Mouse (Mus musculus): ENCODE data around the gene Slc25a3.

Slc25a3 gene

GRCm38 (mm10) chr10:91123828-91124822 is at the start of gene Slc25a3:
Slc25a3 (minus strand) TSS chr10:91124059.
- DNase-seq (ENCODE audit: low spot score), result peak; percentile 98

- DNase-seq (ENCODE audit: low spot score), result no peak
Observed at GRCm38 (mm10) chr10:91172329-91173100, 48.7 kb upstream of the Slc25a3 start.

- peak; percentile 91 for DNase-seq (ENCODE audit: low spot score)
Observed at GRCm38 (mm10) chr10:91171455-91172328, 47.8 kb upstream of the Slc25a3 start.

GRCm38 (mm10) chr10:91171041-91171440 is 47.2 kb upstream of the Slc25a3 start:
- DNase-seq (ENCODE audit: low spot score), result peak; percentile 7

- DNase-seq (ENCODE audit: low spot score), result peak; percentile 70
Observed at GRCm38 (mm10) chr10:91170143-91170941, 46.5 kb upstream of the Slc25a3 start.

DNA sequence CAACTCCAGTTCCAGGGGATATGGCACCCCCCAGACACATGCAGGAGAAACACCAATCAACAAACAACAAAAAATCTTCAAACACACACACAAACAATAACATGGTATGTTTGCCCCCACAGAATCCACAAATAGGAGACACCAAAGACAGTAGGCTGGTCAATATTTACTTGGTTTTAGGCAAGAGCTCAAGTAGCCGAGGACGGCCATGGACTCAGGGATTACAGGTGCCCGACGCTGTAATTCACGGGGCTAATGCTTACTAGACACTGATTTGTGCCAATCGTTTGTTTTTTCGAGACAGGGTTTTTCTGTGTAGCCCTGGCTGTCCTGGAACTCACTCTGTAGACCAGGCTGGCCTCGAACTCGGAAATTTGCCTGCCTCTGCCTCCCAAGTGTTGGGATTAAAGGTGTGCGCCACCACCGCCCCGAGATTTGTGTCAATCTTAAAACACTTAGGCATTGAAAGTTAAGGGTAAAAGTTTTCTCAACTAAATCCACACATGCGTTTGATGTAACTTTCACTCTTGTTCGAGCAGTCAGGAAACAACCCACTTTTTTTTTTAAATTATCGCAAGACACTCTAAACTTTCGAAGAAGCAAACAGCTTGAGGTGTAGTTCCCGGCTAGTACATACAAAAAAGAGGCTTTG is 45.7 kb upstream of the Slc25a3 start:
- DNase-seq (ENCODE audit: low spot score), result no peak

DNA sequence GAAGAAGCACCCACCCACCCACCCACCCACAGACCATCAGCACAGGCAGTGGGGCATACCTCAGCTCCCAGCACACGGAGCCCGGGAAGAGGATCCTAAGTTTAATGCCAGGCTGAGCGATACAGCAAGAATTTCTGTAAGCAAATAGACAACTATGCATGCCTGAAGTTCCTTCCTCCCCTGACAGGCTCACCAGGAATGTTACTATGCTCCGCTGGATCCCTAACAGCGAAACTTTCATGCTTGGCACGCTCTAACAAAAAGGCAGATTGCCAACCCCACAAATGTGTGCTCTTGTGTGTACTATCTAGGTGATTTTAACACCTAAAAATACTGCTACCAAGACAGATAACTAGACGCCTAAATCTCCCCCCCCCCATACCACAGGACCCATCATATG is 43.5 kb upstream of the Slc25a3 start:
- DNase-seq (ENCODE audit: low spot score), result no peak

- DNase-seq (ENCODE audit: low spot score), result no peak
Observed at GRCm38 (mm10) chr10:91166890-91167289, 43.0 kb upstream of the Slc25a3 start.

- DNase-seq (ENCODE audit: low spot score), result no peak
Observed at GRCm38 (mm10) chr10:91165850-91166249, 42.0 kb upstream of the Slc25a3 start.

DNA sequence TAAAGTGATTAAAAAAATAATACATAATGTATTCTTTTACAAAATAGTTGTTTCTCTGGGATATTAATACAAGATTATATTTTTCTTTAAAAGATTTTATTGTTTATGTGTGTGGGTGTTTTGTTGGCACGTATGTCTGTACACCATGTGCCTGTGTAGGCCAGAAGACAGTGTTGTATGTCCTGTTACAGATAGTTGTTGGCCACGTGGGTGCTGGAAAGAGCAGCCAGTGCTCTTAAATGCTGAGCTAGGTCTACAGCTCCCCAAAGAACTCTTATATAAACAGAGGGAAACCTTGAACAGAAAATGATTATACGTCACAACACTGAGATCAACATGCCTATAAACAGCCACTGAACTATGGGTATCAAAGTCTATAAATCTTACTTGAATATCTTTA is 40.6 kb upstream of the Slc25a3 start:
- no peak for DNase-seq (ENCODE audit: low spot score)

- no peak for DNase-seq (ENCODE audit: low spot score)
Observed at GRCm38 (mm10) chr10:91162511-91163163, 38.8 kb upstream of the Slc25a3 start.

DNA sequence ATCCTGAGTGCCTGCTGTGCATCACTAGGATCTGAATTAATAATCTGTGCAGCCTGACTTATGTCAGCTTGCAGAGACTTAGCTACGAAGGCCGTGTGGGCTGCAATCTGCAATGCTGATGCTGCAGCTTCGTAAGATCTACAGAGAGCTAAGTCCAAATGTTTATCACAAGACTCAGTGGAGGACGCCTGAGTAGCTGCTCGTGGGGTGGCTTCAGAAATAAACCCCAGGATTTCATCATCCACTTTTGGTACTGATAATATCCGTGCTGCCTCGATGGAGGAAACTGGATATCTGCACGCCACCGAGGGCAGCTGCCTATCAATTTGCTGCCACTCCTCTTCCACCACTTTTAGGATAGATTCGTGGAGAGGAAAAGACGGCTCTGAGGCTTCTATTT is 38.2 kb upstream of the Slc25a3 start:
- no peak for DNase-seq (ENCODE audit: low spot score)

DNA sequence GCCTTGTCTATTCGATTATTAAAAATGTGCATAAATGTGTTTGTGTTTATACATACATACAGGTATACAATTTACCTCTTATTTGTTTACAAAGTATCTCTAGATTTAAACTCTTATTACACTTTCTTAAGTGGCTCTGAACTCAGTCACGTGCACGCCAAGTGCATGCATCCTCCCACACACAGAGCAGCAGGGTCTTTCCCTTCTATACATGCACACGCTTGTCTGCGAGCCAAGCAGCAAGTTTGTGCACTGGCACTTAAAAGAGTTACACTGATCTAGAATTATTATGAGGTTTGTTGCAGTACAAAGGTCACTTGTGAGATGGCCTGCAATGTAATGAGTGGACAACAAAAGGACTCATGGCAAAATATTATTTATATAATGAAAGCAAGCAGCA is 37.1 kb upstream of the Slc25a3 start:
- no peak for DNase-seq (ENCODE audit: low spot score)

- no peak for DNase-seq (ENCODE audit: low spot score)
Observed at GRCm38 (mm10) chr10:91158442-91158841, 34.6 kb upstream of the Slc25a3 start.

DNA sequence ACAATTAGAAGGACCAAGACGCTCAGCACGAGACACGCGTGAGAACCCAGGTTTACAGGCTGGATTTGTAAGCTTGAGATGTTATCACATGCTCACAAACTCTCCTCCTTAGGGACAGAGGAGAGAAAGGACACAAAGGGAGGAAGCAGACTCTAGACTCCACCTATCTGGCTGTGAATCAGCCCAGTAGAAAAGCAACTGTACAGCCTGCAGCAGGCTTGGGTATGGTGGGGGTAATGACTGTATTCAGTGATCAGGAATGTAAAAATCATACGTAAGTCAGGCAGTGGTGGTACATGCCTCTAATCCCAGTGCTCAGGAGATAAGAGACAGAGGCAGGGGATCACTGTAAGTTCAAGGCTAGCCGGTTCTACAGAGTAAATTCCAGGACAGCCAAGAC is 32.5 kb upstream of the Slc25a3 start:
- DNase-seq (ENCODE audit: low spot score), result no peak

GRCm38 (mm10) chr10:91153894-91154503 is 30.1 kb upstream of the Slc25a3 start:
- no peak for DNase-seq (ENCODE audit: low spot score)

DNA sequence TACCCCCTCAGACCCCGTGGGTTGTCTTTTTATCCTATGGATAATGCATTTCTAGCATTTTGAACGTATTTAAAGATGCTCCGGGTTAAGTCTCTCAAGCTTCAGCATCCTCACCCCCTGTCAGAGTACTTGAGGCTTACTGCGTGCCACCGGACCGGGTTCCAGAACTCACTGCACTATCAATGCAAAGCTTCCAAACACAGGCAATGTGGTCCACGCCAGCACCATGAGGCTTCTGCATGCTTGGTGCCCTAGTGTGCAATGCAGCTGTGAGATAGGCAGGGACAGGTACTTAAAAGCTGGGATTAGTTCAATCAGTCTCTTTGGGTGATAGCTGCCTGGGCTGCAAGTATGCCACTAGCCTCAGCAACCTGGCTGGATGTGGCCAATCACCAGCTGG is 21.6 kb upstream of the Slc25a3 start:
- no peak for DNase-seq (ENCODE audit: low spot score)

DNA sequence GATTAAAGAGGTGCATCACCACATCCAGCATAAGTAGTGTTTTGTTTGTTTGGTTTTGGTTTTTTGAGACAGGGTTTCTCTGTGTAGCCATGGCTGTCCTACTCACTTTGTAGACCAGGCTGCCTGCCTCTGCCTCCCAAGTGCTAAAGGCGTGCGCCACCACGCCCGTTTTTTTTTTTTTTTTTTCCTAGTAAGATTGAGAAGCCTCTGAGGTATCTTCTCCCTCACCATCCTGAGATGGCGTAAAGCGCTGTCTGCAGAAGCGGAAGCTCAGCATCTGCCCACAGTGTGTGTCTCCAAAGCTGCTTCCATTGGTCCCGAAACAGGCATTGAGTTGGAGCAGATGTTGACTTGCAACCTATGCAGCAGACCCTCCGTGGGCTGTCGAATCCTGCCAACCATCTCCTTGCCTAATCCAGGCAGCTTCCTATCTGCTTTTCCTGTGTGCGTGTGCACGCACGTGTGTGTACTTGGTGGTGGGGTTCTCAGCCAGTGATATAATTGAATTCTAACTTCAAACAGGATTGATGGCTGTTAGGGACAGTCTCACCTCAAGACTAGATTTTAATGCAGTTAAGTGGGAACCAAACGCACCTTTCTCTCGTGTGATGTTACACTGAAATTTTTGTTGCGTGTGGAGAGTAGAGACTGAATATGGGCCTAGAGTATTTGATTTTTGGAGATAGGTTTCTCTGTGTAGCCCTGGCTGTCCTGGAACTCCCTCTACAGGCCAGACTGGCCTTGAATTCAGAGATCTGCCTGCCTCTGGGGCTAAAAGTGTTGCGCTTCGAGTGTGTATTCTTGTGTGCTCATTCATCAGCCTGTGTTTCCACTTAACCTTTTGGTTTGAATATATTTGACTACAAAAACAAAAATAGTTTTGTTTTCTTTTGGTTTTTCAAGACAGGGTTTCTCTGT is 19.7 kb upstream of the Slc25a3 start:
- DNase-seq (ENCODE audit: low spot score), result no peak

Data from ovary, adult 18-20 months (tissue).